Mouse (Mus musculus) lung, postnatal 4 days (tissue): ENCODE results near the gene Gpr3.

Experiments
- DNase-seq, 2 experiments: peaks; one replicate each; pipeline ENCODE4 v3.0.0; 2021

Gene Gpr3

GRCm38 (mm10) chr4:133211751-133212561 is at the start of gene Gpr3, which contains the start of gene Cd164l2:
Gpr3 (minus strand) TSS chr4:133212536.
Cd164l2 (plus strand) TSS chr4:133212131.
- peak in 1 of 2 experiments; percentile 37 for DNase-seq

- DNase-seq = no peak
Observed at GRCm38 (mm10) chr4:133261641-133262374, 49.5 kb upstream of the Gpr3 start.

GRCm38 (mm10) chr4:133257798-133258408 is 45.6 kb upstream of the Gpr3 start:
- no peak for DNase-seq

- DNase-seq = no peak
Observed at GRCm38 (mm10) chr4:133257230-133257629, 44.9 kb upstream of the Gpr3 start.

GRCm38 (mm10) chr4:133256820-133257219 is 44.5 kb upstream of the Gpr3 start:
- no peak for DNase-seq

GRCm38 (mm10) chr4:133255392-133255791 is 43.1 kb upstream of the Gpr3 start:
- DNase-seq = no peak

- DNase-seq = no peak
Observed at GRCm38 (mm10) chr4:133253412-133253811, 41.1 kb upstream of the Gpr3 start.

GRCm38 (mm10) chr4:133252089-133252488 is 39.8 kb upstream of the Gpr3 start:
- no peak for DNase-seq

GRCm38 (mm10) chr4:133251214-133251613 is 38.9 kb upstream of the Gpr3 start:
- DNase-seq = no peak

- peak; percentile 82 to 90 for DNase-seq
Observed at GRCm38 (mm10) chr4:133250609-133251008, 38.3 kb upstream of the Gpr3 start.

GRCm38 (mm10) chr4:133247806-133248449 is 35.6 kb upstream of the Gpr3 start:
- no peak for DNase-seq

- peak; percentile 73 to 79 for DNase-seq
Observed at GRCm38 (mm10) chr4:133247072-133247471, 34.7 kb upstream of the Gpr3 start.

GRCm38 (mm10) chr4:133244289-133244688 is 32.0 kb upstream of the Gpr3 start:
- no peak for DNase-seq

- peak; percentile 55 to 70 for DNase-seq
Observed at GRCm38 (mm10) chr4:133243538-133243937, 31.2 kb upstream of the Gpr3 start.

- DNase-seq = no peak
Observed at GRCm38 (mm10) chr4:133242710-133243109, 30.4 kb upstream of the Gpr3 start.

- DNase-seq = no peak
Observed at GRCm38 (mm10) chr4:133241910-133242309, 29.6 kb upstream of the Gpr3 start.

- peak; percentile 91 to 95 for DNase-seq
Observed at GRCm38 (mm10) chr4:133240934-133241908, 28.9 kb upstream of the Gpr3 start.

- DNase-seq = peak; percentile 82 to 93
Observed at GRCm38 (mm10) chr4:133240490-133240921, 28.2 kb upstream of the Gpr3 start, which contains the start of gene Map3k6. Map3k6 (plus strand) TSS chr4:133240818.

- no peak for DNase-seq
Observed at GRCm38 (mm10) chr4:133237911-133238310, 25.6 kb upstream of the Gpr3 start.

GRCm38 (mm10) chr4:133235415-133235814 is 23.1 kb upstream of the Gpr3 start:
- DNase-seq = no peak

GRCm38 (mm10) chr4:133234771-133235170 is 22.4 kb upstream of the Gpr3 start:
- no peak for DNase-seq
